Mouse (Mus musculus) splenic B cell, adult 2 months (primary cell): ENCODE measurements around the gene Olfr1333.
"Not testable (repeated sequence)": the region's sequence is repeated elsewhere in the genome, so short reads cannot be mapped to it uniquely, and the experiment has no call there.

Experiments used
- DNase-seq: peaks from one replicate; pipeline ENCODE4 v3.0.0-alpha.2; 2011; ENCODE audit warnings: low read depth, low spot score
- H3K27me3 ChIP-seq: 2 replicates; pipeline ENCODE4 v1.6.1; 2012; ENCODE audit warnings: mild to moderate bottlenecking, low read length, moderate library complexity, mixed read lengths; ENCODE audit not compliant: control insufficient read depth, poor library complexity, insufficient read depth, severe bottlenecking
- H3K36me3 ChIP-seq: 2 replicates; pipeline ENCODE4 v1.6.1; 2012; ENCODE audit warnings: mild to moderate bottlenecking, low read length, moderate library complexity, mixed read lengths; ENCODE audit not compliant: control insufficient read depth, poor library complexity, insufficient read depth, severe bottlenecking

Olfr1333 gene

DNA sequence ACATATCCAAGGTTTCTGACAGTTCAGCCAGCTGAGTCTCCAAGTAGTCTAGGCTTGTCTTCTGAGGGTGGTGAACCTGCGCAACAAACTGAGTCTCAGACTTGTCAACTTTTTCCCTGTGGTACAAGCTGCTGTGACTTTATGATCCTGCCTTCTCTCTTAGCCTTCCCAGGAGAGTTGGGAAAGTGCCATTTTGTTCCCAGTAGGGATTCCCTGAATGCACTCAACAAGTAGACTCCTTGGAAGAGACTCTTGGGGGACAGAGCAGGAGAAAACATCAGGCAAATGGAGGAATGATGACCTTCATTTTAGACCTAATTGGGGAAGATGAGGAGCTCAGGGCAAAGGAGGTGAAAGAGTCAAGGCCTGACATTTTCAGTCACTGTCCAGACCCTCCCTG is at the start of gene Olfr1333:
Gene Olfr1333 (minus strand): TSS at position 101 of the 400 bp plus-strand sequence.
- DNase-seq: no peak
- Histone ChIP-seq H3K27me3 (no peaks in the 10 kb centered on the region), H3K36me3 (no peaks in the 10 kb centered on the region)

DNA sequence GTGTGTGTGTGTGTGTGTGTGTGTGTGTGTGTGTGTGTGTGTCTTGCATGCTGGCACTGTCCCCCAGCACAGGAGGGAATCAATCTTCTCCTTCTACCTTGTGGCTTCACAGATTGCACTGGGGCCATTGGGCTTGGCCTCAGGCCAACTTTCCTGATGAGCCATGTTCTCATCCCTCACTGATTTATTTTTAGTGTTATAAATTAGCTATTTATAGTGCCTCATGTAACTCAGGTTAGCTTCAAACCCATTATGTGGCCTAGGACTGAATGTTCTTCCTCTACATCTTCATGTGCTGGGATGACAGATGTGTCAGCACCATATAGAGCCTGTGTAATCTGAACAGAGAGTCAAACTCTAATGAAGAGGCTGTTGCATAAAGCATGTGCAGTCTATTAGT is 31.5 kb upstream of the Olfr1333 start:
- Histone ChIP-seq H3K27me3 (no peaks in the 10 kb centered on the region), H3K36me3 (no peaks in the 10 kb centered on the region)
- no peak for DNase-seq

DNA sequence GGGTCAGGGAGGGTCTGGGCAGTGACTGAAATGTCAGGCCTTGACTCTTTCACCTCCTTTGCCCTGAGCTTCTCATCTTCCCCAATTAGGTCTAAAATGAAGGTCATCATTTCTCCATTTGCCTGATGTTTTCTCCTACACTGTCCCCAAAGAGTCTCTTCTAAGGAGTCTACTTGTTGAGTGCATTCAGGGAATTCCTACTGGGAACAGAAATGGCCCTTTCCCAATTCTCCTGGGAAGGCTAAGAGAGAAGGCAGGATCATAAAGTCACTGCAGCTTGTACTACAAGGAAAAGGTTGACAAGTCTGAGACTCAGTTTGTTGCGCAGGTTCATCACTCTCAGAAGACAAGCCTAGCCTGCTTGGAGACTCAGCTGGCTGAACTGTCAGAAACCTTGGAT is 28.3 kb upstream of the Olfr1333 start, which contains the start of gene Olfr1331:
Gene Olfr1331 (plus strand): TSS at position 301 of the 400 bp plus-strand sequence.
- no peak for DNase-seq
- no peaks in the 10 kb centered on the region for H3K27me3 ChIP-seq
- H3K36me3 ChIP-seq: no peaks in the 10 kb centered on the region

DNA sequence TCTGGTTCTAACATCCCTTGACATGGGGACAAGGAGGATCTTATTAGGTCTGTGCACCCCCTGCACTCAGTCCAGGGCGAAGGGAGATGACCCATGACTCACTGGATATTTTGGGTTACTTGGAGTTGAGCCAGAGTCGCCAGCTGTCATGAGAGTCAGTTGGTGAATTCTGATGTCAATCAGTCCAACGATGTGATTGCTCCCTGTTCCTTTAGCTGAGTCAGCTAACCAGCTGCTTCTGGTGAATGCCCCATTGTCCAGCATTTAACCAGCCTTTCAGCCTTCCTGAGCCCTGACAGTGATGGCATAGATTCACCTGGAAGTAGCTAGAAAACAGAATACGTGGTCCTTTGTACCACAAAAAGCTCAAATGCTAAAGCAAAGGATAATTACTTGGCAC is 26.6 kb upstream of the Olfr1333 start:
- Histone ChIP-seq H3K36me3 (no peaks in the 10 kb centered on the region), H3K27me3 (no peaks in the 10 kb centered on the region)
- no peak for DNase-seq

DNA sequence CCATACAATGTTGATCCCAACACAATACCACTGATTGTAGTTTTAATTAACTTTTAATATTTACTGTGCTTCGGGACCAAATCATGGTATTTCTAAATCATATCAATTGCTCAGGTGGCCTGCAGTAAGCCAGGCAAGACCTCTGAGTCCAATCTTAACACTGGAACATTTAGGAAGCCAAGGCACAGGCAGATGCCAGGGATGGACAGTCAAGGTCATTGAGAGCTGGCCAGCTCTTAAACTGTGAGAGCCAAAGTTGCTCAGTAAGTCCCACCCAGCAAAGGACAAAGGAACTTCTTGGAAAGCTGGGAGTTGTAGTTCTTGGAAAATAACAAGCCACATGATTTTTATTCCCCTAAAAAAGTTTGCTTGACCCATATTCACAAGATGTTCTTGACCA is 25.7 kb upstream of the Olfr1333 start:
- no peak for DNase-seq

DNA sequence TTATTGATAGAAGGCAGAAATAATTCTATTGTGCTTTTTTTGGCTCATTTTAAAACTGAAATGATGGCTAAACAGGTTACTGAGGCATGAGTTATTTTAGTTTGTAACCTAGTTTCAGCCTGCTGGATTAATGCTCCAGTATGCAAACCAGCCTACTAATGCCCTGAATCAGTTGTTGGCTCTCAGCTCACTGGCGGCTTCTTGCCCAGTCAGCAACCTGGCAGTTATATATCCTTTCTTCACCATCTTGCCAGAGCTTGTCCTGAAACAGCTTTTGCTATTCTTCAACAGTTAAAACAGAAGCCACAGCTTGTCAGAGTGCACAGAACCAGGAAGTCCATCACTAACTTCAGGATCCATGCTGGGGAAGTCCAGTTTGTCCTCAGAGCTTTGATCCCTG is 17.2 kb downstream of the Olfr1333 start:
- no peak for DNase-seq
- H3K27me3 ChIP-seq: no peaks in the 10 kb centered on the region; the same call in 1 of the 2 replicates
- no peaks in the 10 kb centered on the region for H3K36me3 ChIP-seq

More for the DNA sequence above, 25.7 kb upstream of the Olfr1333 start:
- Histone ChIP-seq H3K27me3 (no peaks in the 10 kb centered on the region), H3K36me3 (no peaks in the 10 kb centered on the region)

DNA sequence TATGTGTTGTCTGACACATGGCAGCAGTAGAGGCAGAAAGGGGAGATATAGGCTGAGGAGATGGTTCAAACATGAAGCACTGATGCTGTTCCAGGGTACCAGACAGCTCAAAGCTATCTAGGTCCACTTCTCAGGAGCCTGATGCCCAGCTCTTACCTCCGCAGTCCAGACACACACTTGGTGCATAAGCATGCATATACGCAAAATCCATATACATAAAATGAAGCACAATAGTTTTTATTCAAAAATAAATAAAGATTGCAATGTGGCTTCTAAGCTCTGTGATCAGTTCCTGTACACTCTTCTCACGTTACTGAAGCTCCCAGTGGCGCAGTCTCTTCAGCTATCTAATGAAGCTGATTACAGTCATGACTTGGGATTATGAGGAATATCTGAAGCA is 26.2 kb downstream of the Olfr1333 start, which contains the start of gene Olfr1335:
Gene Olfr1335 (minus strand): TSS at position 101 of the 400 bp plus-strand sequence.
- no peaks in the 10 kb centered on the region for H3K36me3 ChIP-seq

DNA sequence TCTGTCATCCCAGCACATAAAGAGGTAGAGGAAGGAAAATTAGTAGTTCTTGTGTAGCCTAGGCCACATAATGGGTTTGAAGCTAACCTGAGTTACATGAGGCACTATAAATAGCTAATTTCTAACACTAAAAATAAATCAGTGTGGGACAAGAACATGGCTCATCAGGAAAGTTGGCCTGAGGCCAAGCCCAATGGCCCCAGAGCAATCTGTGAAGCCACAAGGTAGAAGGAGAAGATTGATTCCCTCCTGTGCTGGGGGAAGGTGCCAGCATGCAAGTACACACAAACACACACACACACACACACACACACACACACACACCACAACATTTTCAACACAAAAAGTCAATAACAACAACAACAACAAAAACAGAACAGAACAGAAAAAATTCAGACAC is 43.3 kb downstream of the Olfr1333 start:
- H3K36me3 ChIP-seq, DNase-seq, H3K27me3 ChIP-seq: not testable (repeated sequence)

More for the DNA sequence above, 26.2 kb downstream of the Olfr1333 start, which contains the start of gene Olfr1335:
- DNase-seq: no peak
- H3K27me3 ChIP-seq: no peaks in the 10 kb centered on the region

DNA sequence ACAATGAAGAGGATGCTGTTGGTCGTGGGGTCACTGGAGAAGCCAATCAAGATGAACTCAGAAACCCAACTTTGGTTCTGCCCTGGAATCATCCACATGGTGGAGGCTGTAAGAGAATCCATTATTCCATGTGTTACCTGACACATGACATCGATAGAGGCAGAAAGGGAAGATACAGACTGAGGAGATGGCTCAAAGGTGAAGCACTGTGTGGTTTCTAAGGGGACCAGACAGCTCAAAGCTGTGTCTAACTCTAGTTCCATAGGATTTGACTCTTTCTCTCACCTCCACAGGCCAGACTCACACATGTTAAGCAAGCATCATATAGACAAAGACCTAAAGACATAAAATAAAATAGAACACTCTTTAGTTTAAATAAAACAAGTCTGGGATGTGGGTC is 53.6 kb downstream of the Olfr1333 start, which contains the start of gene Olfr1337:
Gene Olfr1337 (minus strand): TSS at position 101 of the 400 bp plus-strand sequence.
- no peaks in the 10 kb centered on the region for H3K36me3 ChIP-seq
- DNase-seq: no peak
- H3K27me3 ChIP-seq: no peaks in the 10 kb centered on the region
